ENCODE assay signal across 9 mouse cellular contexts in the genomic region with DNA sequence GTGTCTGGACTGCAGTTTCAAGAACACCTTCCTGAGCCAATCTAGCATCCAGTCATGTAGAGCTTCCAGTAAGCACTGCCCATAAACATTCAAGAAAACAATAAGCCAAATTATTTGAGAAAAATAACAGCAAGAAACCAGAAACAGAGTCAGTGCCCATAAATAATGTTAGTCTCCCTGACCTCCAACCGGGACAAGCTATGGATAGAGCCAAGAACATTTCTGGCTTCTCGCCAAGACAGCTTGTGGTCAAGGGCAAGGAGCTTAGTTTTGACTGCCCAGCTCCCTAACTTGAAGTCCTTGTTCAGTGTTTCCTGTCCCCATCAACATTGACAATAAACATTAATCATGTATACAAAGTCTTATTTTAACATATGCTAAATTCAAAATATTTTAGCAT.
A peak's percentile ranks its signal among the peaks of the same experiment; 100 is the strongest.
DNase-seq lines count a peak whose midpoint lies in the region; ATAC-seq and TF ChIP-seq lines count a peak whose summit lies in the region.
"Had no signal": no experiment of that assay in that cellular context is flagged by ENCODE, and none has a peak within 500 bp of the region (broad histone marks: within the 10 kb centered on the region; RNA-seq: fewer than 3 reads in every experiment).

No protein-coding gene starts in this region.

- H3K4me3 ChIP-seq in lung, embryonic 16.5 days (ENCODE audit: low read length), result no peak overlapping the region
- no peak overlapping the region for H3K4me3 ChIP-seq in liver, postnatal 0 days (ENCODE audit: low read depth, low read length)
- no peak overlapping the region for H3K4me3 ChIP-seq in hindbrain, embryonic 16.5 days (ENCODE audit: low read length)
- H3K4me3 ChIP-seq in liver, embryonic 12.5 days, result no peak overlapping the region

- H3K4me1 ChIP-seq in lung, embryonic 16.5 days (replicated peaks; ENCODE audit: control insufficient read depth, insufficient read depth, low read length), result no peaks in the 10 kb centered on the region; the same call in 1 of the 2 replicates
- no peaks in the 10 kb centered on the region for H3K4me1 ChIP-seq in liver, postnatal 0 days (ENCODE audit: insufficient read depth)
- H3K4me1 ChIP-seq in hindbrain, embryonic 16.5 days (ENCODE audit: control insufficient read depth, insufficient read depth, low read depth, low read length), result no peaks in the 10 kb centered on the region
- no peaks in the 10 kb centered on the region for H3K4me1 ChIP-seq in liver, embryonic 12.5 days

- no peaks in the 10 kb centered on the region for H3K27me3 ChIP-seq in lung, embryonic 16.5 days (ENCODE audit: control insufficient read depth, insufficient read depth, low read depth, low read length)
- no peaks in the 10 kb centered on the region for H3K27me3 ChIP-seq in liver, postnatal 0 days (ENCODE audit: insufficient read depth, low read length)
- H3K27me3 ChIP-seq in hindbrain, embryonic 16.5 days (replicated peaks; ENCODE audit: control insufficient read depth, insufficient read depth, low read length), result no peaks in the 10 kb centered on the region
- H3K27me3 ChIP-seq in liver, embryonic 12.5 days (replicated peaks), result no peaks in the 10 kb centered on the region

- DNase-seq in gastrocnemius, postnatal 10 days, result peak; percentile 13
- no peak for DNase-seq in gastrocnemius, postnatal 4 days (ENCODE audit: low spot score in 2 of 2)
- DNase-seq in adrenal gland, adult 18-20 months (ENCODE audit: low spot score in 2 of 2), result peak; percentile 17 to 25
- DNase-seq in cerebellum, postnatal 36 days, result peak; percentile 42 to 66
- no peak for DNase-seq in liver, postnatal 0 days

- no peak overlapping the region for H3K4me2 ChIP-seq in lung, embryonic 16.5 days (ENCODE audit: low read depth, low read length)
- H3K4me2 ChIP-seq in liver, postnatal 0 days (ENCODE audit: low read depth, low read length), result no peak overlapping the region
- no peak overlapping the region for H3K4me2 ChIP-seq in hindbrain, embryonic 16.5 days (ENCODE audit: low read length)
- no peak overlapping the region for H3K4me2 ChIP-seq in liver, embryonic 12.5 days

- ATAC-seq in lung, embryonic 16.5 days (ENCODE audit: low read depth), result peak; percentile 64; the same call in 1 of the 2 replicates
- no peak for ATAC-seq in liver, postnatal 0 days
- no peak for ATAC-seq in hindbrain, embryonic 16.5 days
- ATAC-seq in liver, embryonic 12.5 days, result no peak

- TF ChIP-seq EP300 in liver, postnatal 0 days (IDR thresholded peaks at IDR 0.05; ENCODE audit: low read depth), result no peak

- H3K9me3 ChIP-seq in lung, embryonic 16.5 days (ENCODE audit: control insufficient read depth, low read length), result no peaks in the 10 kb centered on the region
- no peaks in the 10 kb centered on the region for H3K9me3 ChIP-seq in liver, postnatal 0 days (ENCODE audit: low read length)
- no peaks in the 10 kb centered on the region for H3K9me3 ChIP-seq in hindbrain, embryonic 16.5 days (ENCODE audit: control insufficient read depth, low read length)
- no peaks in the 10 kb centered on the region for H3K9me3 ChIP-seq in liver, embryonic 12.5 days (replicated peaks)

- WGBS in lung, embryonic 16.5 days, result 49% methylated on average over 2 of the region's 2 CpGs
- 47% methylated on average over 2 of the region's 2 CpGs for WGBS in liver, postnatal 0 days (ENCODE audit: insufficient replicate concordance)
- WGBS in hindbrain, embryonic 16.5 days, result 52% methylated on average over 2 of the region's 2 CpGs
- WGBS in liver, embryonic 12.5 days (ENCODE audit: insufficient replicate concordance), result 52% methylated on average over 2 of the region's 2 CpGs

- H3K9ac ChIP-seq in lung, embryonic 16.5 days (ENCODE audit: low read length), result no peak overlapping the region
- no peak overlapping the region for H3K9ac ChIP-seq in liver, postnatal 0 days (replicated peaks)
- H3K9ac ChIP-seq in hindbrain, embryonic 16.5 days (ENCODE audit: low read depth, low read length), result no peak overlapping the region
- H3K9ac ChIP-seq in liver, embryonic 12.5 days, result no peak overlapping the region
- H3K9ac ChIP-seq: liver, embryonic 14.5 days had no signal

- H3K27ac ChIP-seq in lung, embryonic 16.5 days (ENCODE audit: low read length), result no peak overlapping the region
- H3K27ac ChIP-seq in liver, postnatal 0 days (ENCODE audit: low read depth), result no peak overlapping the region
- no peak overlapping the region for H3K27ac ChIP-seq in hindbrain, embryonic 16.5 days (ENCODE audit: low read depth, low read length)
- H3K27ac ChIP-seq in liver, embryonic 12.5 days, result no peak overlapping the region
- H3K27ac ChIP-seq: liver, embryonic 14.5 days had no signal

- no peaks in the 10 kb centered on the region for H3K36me3 ChIP-seq in lung, embryonic 16.5 days (ENCODE audit: control insufficient read depth, insufficient read depth, low read length)
- no peaks in the 10 kb centered on the region for H3K36me3 ChIP-seq in liver, postnatal 0 days (replicated peaks; ENCODE audit: insufficient read depth, low read length)
- H3K36me3 ChIP-seq in hindbrain, embryonic 16.5 days (ENCODE audit: control insufficient read depth, insufficient read depth, low read length), result no peaks in the 10 kb centered on the region
- no peaks in the 10 kb centered on the region for H3K36me3 ChIP-seq in liver, embryonic 12.5 days

- no peak for TF ChIP-seq CTCF in liver, postnatal 0 days (IDR thresholded peaks at IDR 0.05; ENCODE audit: low read depth)

Comparison
In these comparisons a context has a peak if more than half of its experiments do, and no peak if none do; other contexts are left out.
1. DNase-seq: peak in gastrocnemius, postnatal 10 days (single experiment), adrenal gland, adult 18-20 months (2 of 2) and cerebellum, postnatal 36 days (2 of 2); none in gastrocnemius, postnatal 4 days (0 of 2) and liver, postnatal 0 days (single experiment).